Mouse (Mus musculus) spleen, postnatal 10 days (tissue): ENCODE results near the gene S100a13.

ENCODE experiments used
- DNase-seq, 2 experiments: peaks; one replicate each; pipeline ENCODE4 v3.0.0; 2021 to 2022; ENCODE audit warnings: low spot score in 2 of 2

The S100a13 gene

GRCm38 (mm10) chr3:90552231-90552630 is 38.0 kb downstream of the S100a13 start:
- DNase-seq = no peak

GRCm38 (mm10) chr3:90555954-90556353 is 41.7 kb downstream of the S100a13 start:
- no peak for DNase-seq

GRCm38 (mm10) chr3:90560008-90560628 is 45.9 kb downstream of the S100a13 start, which contains the start of gene S100a3:
Gene S100a3, plus strand, starts transcription at chr3:90560578.
- no peak for DNase-seq
